Mouse (Mus musculus) limb, embryonic 12.5 days (tissue): ENCODE measurements around the gene Mgat5. TPM values are rescaled to one million over a fixed set of nuclear protein-coding genes. Genes with fewer than 3 reads are reported as not detected.

Experiments used
- ATAC-seq: fragments of 200-750 bp; cut with Nextera tagmentation; 2 replicates; pipeline ENCODE4 v1.8.0; 2017; ENCODE audit warnings: low read depth, moderate TSS enrichment; ENCODE audit not compliant: insufficient number of reproducible peaks, insufficient read depth, low FRiP score, low TSS enrichment
- H3K27ac ChIP-seq: fragments of 300-500 bp; sonication (generic); 2 replicates; pipeline ENCODE4 v1.5.1; 2016; ENCODE audit warnings: mild to moderate bottlenecking, moderate library complexity
- H3K27me3 ChIP-seq: fragments of 300-500 bp; sonication (generic); 2 replicates; pipeline ENCODE4 v1.6.1; 2016; ENCODE audit warnings: mild to moderate bottlenecking, moderate library complexity
- H3K36me3 ChIP-seq: fragments of 300-500 bp; sonication (generic); 2 replicates; pipeline ENCODE4 v1.6.1; 2016; ENCODE audit warnings: mild to moderate bottlenecking, moderate library complexity
- H3K4me1 ChIP-seq: fragments of 300-500 bp; sonication (generic); replicated peaks from 2 replicates; pipeline ENCODE4 v1.6.1; 2016
- H3K4me2 ChIP-seq: fragments of 300-500 bp; sonication (generic); 2 replicates; pipeline ENCODE4 v1.6.1; 2016; ENCODE audit warnings: mild to moderate bottlenecking, moderate library complexity
- H3K4me3 ChIP-seq: fragments of 300-500 bp; sonication (generic); replicated peaks from 2 replicates; pipeline ENCODE4 v1.5.1; 2016; ENCODE audit warnings: mild to moderate bottlenecking
- H3K9ac ChIP-seq: fragments of 300-500 bp; sonication (generic); replicated peaks from 2 replicates; pipeline ENCODE4 v1.6.1; 2016; ENCODE audit warnings: mild to moderate bottlenecking, moderate library complexity
- H3K9me3 ChIP-seq: fragments of 300-500 bp; sonication (generic); 2 replicates; pipeline ENCODE4 v1.6.1; 2016; ENCODE audit warnings: mild to moderate bottlenecking, moderate library complexity
- WGBS: fragments of 180-500 bp; shearing (Covaris S2); methylation state at CpG from one replicate; pipeline ENCODE4 v1.1.7; 2016; 5-methylcytosine and 5-hydroxymethylcytosine counted together
- polyA plus RNA-seq: library from polyadenylated mRNA; unstranded; fragments of >200 nt; fragmentation: Nextera tagmentation; extraction: Ambion mirVana; gene quantifications from 2 replicates; pipeline ENCODE4 v1.2.1, GENCODE M21; 2016

The Mgat5 gene
- polyA plus RNA-seq, 1 experiment from 2014 or later: 6.2 TPM

DNA sequence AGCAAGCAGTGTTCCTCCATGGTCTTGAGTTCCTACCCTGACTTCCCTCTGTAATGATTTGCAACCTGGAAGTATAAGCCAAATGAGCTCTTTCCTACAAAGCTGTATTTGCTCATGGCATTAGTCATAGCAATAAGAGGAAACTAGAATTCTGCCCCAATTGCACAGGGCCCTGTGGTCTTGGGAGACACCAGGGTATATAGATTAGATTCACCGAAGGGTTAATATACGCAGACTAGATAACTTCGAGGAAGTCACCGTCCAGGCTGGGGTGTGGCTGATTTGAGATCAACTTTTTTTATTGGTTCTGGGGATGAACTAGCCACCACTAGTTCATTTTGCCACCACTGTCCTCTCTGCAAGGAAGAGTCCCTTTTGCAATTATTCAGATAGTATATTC, 2.5 kb upstream of the Mgat5 start:
- H3K4me2 ChIP-seq: no peak overlapping the region
- no peak overlapping the region for H3K4me3 ChIP-seq
- H3K27me3 ChIP-seq: no peaks in the 10 kb centered on the region
- no peak overlapping the region for H3K27ac ChIP-seq
- H3K4me1 ChIP-seq: peaks cover 22% of the 10 kb centered on the region
- WGBS: 72% methylated on average over 4 of the region's 4 CpGs
- ATAC-seq: no peak
- no peaks in the 10 kb centered on the region for H3K9me3 ChIP-seq
- H3K9ac ChIP-seq: no peak overlapping the region
- H3K36me3 ChIP-seq: no peaks in the 10 kb centered on the region

GRCm38 (mm10) chr1:127203231-127203764, 1.5 kb upstream of the Mgat5 start:
- Histone ChIP-seq H3K27me3 (no peaks in the 10 kb centered on the region), H3K4me3 (no peak overlapping the region), H3K36me3 (no peaks in the 10 kb centered on the region), H3K4me2 (no peak overlapping the region), H3K9ac (no peak overlapping the region), H3K9me3 (no peaks in the 10 kb centered on the region), H3K4me1 (peaks cover 30% of the 10 kb centered on the region), H3K27ac (no peak overlapping the region)
- ATAC-seq: no peak
- WGBS: 69% methylated on average over 4 of the region's 4 CpGs

DNA sequence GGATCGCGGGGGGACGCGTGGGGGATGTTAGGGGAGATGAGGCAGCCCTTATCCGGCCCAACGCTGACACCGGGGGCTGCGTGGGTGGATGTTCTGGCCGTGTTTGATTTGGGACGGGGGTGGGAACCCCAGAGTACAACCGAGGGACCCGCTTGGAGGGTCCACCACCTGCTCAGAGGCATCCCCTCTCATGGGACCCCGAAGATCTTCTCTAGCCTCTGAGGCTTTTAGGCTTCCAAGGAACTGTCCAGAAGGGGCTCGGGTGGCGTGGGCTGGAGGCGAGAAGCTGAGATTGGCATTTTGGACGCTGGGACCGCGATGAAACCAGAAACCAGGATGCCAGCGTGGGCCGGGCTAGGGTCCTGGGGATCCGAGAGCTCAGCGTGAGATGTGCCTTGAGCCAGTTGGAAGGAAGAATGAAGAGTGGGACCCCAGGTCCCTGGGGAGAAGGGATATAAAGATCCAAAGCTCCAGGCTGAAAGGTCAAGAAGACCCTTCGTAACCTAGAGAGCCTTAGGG, 745 bp downstream of the Mgat5 start:
- peak overlapping the region; percentile 69 for H3K9ac ChIP-seq
- H3K9me3 ChIP-seq: no peaks in the 10 kb centered on the region
- under 1% methylated on average over 24 of the region's 24 CpGs for WGBS
- H3K4me2 ChIP-seq: peak overlapping the region; percentile 97
- peak overlapping the region; percentile 93 for H3K27ac ChIP-seq
- H3K36me3 ChIP-seq: no peaks in the 10 kb centered on the region
- H3K4me1 ChIP-seq: peaks cover 39% of the 10 kb centered on the region
- no peak for ATAC-seq
- no peaks in the 10 kb centered on the region for H3K27me3 ChIP-seq
- peak overlapping the region; percentile 78 for H3K4me3 ChIP-seq

GRCm38 (mm10) chr1:127206020-127206641, 1.3 kb downstream of the Mgat5 start:
- peak overlapping the region; percentile 78 for H3K4me3 ChIP-seq
- peak overlapping the region; percentile 23; the same call in 1 of the 2 replicates for H3K27ac ChIP-seq
- H3K9ac ChIP-seq: peak overlapping the region; percentile 69
- ATAC-seq: no peak
- H3K4me1 ChIP-seq: peaks cover 39% of the 10 kb centered on the region
- no peaks in the 10 kb centered on the region for H3K9me3 ChIP-seq
- no peaks in the 10 kb centered on the region for H3K27me3 ChIP-seq
- WGBS: 3% methylated on average over 39 of the region's 39 CpGs
- peak overlapping the region; percentile 97 for H3K4me2 ChIP-seq
- no peaks in the 10 kb centered on the region for H3K36me3 ChIP-seq

DNA sequence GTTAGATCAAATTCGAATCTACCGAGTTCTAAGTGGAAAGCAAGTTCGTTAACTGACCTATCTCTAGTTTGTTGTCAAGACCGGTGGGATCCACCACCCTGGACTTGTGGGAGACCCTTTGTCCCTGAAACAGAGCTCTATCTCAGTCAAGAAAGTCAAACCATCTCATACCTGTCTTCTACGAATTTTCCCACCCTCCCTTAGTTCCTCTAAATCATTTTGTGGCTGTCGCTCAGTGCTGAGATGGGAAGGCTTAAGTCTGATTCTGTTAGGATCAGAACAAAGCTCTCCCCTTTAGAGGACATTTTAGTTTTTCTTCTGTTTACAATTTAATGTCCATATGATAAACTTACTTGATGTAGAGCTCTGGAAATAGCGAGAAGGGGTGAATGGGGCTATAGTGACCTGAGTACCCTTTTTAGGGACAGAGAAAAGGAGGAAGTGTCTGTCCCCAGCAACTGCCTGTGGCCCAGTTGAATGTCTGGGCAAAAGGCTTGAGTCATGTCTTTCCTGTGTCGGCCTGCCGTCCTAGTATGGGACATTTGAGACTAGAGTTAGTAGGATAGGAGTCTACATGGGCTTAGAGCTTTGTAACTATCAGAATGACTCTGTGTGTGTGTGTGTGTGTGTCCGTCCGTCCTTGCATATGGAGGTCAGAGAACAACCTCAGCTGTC, 2.2 kb downstream of the Mgat5 start:
- H3K4me3 ChIP-seq: peak overlapping the region; percentile 78
- WGBS: 70% methylated on average over 11 of the region's 11 CpGs
- peak overlapping the region; percentile 97 for H3K4me2 ChIP-seq
- ATAC-seq: no peak
- peaks cover 39% of the 10 kb centered on the region for H3K4me1 ChIP-seq
- no peak overlapping the region for H3K27ac ChIP-seq
- no peaks in the 10 kb centered on the region for H3K27me3 ChIP-seq
- no peak overlapping the region; the same call in 1 of the 2 replicates for H3K9ac ChIP-seq
- H3K36me3 ChIP-seq: no peaks in the 10 kb centered on the region
- no peaks in the 10 kb centered on the region for H3K9me3 ChIP-seq

- no peaks in the 10 kb centered on the region for H3K9me3 ChIP-seq
- no peak overlapping the region for H3K4me3 ChIP-seq
- no peak overlapping the region for H3K27ac ChIP-seq
- H3K4me2 ChIP-seq: no peak overlapping the region
- WGBS: 77% methylated on average over 9 of the region's 9 CpGs
- no peaks in the 10 kb centered on the region for H3K36me3 ChIP-seq
- H3K9ac ChIP-seq: no peak overlapping the region
- H3K27me3 ChIP-seq: no peaks in the 10 kb centered on the region
- H3K4me1 ChIP-seq: peaks cover 45% of the 10 kb centered on the region
- ATAC-seq: no peak
These were observed 3.4 kb downstream of the Mgat5 start for GRCm38 (mm10) chr1:127208167-127208566.

DNA sequence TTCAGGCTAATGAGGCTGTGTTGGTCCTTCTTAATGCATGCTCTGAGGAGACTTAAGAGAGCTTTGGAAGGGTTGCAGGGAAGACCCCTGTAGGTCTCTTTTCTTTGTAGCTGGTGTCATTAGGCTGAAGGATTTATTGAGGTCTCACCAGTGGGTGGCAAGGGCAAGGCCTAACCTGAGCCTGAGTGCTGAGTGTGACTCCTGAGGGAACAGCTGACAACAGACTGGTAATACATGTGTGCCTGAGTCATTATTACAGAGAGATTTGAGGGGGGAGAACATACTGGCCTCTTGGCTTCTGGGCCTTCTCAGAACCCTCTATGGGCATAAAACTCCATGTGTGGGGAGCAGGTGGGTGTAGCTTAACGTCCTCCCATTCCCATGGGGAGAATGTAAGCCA, 8.0 kb downstream of the Mgat5 start:
- Histone ChIP-seq H3K4me3 (no peak overlapping the region), H3K4me2 (no peak overlapping the region), H3K9me3 (no peaks in the 10 kb centered on the region), H3K36me3 (no peaks in the 10 kb centered on the region), H3K4me1 (peaks cover 44% of the 10 kb centered on the region), H3K9ac (no peak overlapping the region), H3K27ac (no peak overlapping the region), H3K27me3 (no peaks in the 10 kb centered on the region)
- WGBS: 11% methylated on average over 1 of the region's 1 CpGs
- no peak for ATAC-seq

- WGBS: 50% methylated on average over 3 of the region's 3 CpGs
- H3K36me3 ChIP-seq: no peaks in the 10 kb centered on the region
- ATAC-seq: no peak
- peaks cover 40% of the 10 kb centered on the region for H3K4me1 ChIP-seq
- H3K9me3 ChIP-seq: no peaks in the 10 kb centered on the region
- no peak overlapping the region for H3K4me2 ChIP-seq
- H3K27ac ChIP-seq: no peak overlapping the region
- H3K27me3 ChIP-seq: no peaks in the 10 kb centered on the region
- H3K4me3 ChIP-seq: no peak overlapping the region
- H3K9ac ChIP-seq: no peak overlapping the region
These were observed 8.6 kb downstream of the Mgat5 start for GRCm38 (mm10) chr1:127213434-127213833.

GRCm38 (mm10) chr1:127214585-127215232, 9.9 kb downstream of the Mgat5 start:
- no peak overlapping the region for H3K27ac ChIP-seq
- no peak for ATAC-seq
- H3K4me3 ChIP-seq: no peak overlapping the region
- no peak overlapping the region for H3K9ac ChIP-seq
- H3K27me3 ChIP-seq: no peaks in the 10 kb centered on the region
- H3K4me1 ChIP-seq: peaks cover 32% of the 10 kb centered on the region
- no peaks in the 10 kb centered on the region for H3K36me3 ChIP-seq
- no peak overlapping the region for H3K4me2 ChIP-seq
- no peaks in the 10 kb centered on the region for H3K9me3 ChIP-seq
- WGBS: 64% methylated on average over 8 of the region's 8 CpGs

DNA sequence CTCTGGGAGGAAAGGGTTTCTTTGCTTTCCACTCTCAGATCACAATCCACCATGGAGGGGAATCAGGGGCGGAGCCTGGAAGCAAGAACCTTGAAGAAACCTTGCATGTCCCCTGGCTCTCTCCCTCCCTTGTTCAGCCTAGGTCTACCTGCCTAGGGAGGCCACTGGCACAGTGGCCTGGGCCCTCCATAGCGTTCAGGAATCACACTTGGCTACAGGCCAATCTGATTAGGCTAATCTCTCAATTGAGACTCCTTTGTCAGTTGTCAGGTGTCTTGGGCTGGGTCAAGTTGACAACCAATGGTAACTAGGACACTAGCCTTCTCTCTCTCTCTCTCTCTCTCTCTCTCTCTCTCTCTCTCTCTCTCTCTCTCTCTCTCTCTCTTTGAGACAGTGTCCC, 12.2 kb downstream of the Mgat5 start:
- WGBS: 65% methylated on average over 2 of the region's 2 CpGs
- no peaks in the 10 kb centered on the region for H3K27me3 ChIP-seq
- H3K9me3 ChIP-seq: no peaks in the 10 kb centered on the region
- no peak overlapping the region for H3K4me2 ChIP-seq
- no peak for ATAC-seq
- H3K4me1 ChIP-seq: peaks cover 32% of the 10 kb centered on the region
- H3K9ac ChIP-seq: no peak overlapping the region
- no peak overlapping the region for H3K4me3 ChIP-seq
- no peaks in the 10 kb centered on the region for H3K36me3 ChIP-seq
- no peak overlapping the region; the same call in 1 of the 2 replicates for H3K27ac ChIP-seq

DNA sequence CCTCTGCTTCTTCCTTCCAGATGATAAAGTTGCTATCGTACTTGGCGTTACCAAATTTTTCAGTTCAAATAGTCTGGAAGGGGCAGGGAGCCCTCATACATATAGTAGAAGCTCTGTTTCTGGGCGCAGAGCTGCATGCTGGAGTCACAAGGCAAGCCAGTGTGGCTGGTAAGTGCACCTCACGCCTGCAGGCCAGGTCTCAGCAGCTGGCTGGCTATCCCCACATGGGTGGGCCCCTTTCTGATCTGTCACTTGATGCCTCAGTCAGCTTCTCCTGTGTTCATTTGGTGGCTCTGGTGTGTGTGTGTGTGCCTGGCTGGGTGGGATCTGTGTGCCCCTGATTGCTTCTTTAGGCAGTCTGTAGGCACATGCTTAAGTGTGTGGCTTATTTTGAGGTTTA, 12.8 kb downstream of the Mgat5 start:
- no peaks in the 10 kb centered on the region for H3K9me3 ChIP-seq
- H3K4me3 ChIP-seq: no peak overlapping the region
- H3K9ac ChIP-seq: no peak overlapping the region
- H3K4me1 ChIP-seq: peaks cover 30% of the 10 kb centered on the region
- peak overlapping the region; percentile 35; the same call in 1 of the 2 replicates for H3K27ac ChIP-seq
- H3K27me3 ChIP-seq: no peaks in the 10 kb centered on the region
- WGBS: 52% methylated on average over 4 of the region's 4 CpGs
- no peaks in the 10 kb centered on the region for H3K36me3 ChIP-seq
- no peak overlapping the region for H3K4me2 ChIP-seq
- peak; percentile 39; the same call in 1 of the 2 replicates for ATAC-seq
